In genomic region chr5:123508921-123509320, GRCm38 (mm10) we compare ENCODE assay signal across 9 mouse cellular contexts. TPM values are rescaled to one million over a fixed set of nuclear protein-coding genes. Genes with fewer than 3 reads are reported as not detected.
DNase-seq lines count a peak whose midpoint lies in the region; ATAC-seq lines count a peak whose summit lies in the region.
"Had no signal": no experiment of that assay in that cellular context is flagged by ENCODE, and none has a peak within 500 bp of the region (broad histone marks: within the 10 kb centered on the region; RNA-seq: fewer than 3 reads in every experiment).

No protein-coding gene starts in this region.

- peak overlapping the region; percentile 81 for H3K4me2 ChIP-seq in forebrain, embryonic 14.5 days (ENCODE audit: low read length)
- H3K4me2 ChIP-seq in liver, embryonic 15.5 days = peak overlapping the region; percentile 87

- no peak for ATAC-seq in erythroblast, adult 5-6 weeks (replicated peaks; ENCODE audit: low FRiP score, poor library complexity, severe bottlenecking)
- no peak for ATAC-seq in forebrain, embryonic 14.5 days
- ATAC-seq in liver, embryonic 15.5 days (ENCODE audit: insufficient read depth) = no peak

- H3K36me3 ChIP-seq in erythroblast, embryonic 14.5 days (ENCODE audit: control insufficient read depth) = peaks cover 17% of the 10 kb centered on the region
- H3K36me3 ChIP-seq in forebrain, embryonic 14.5 days (ENCODE audit: control insufficient read depth, insufficient read depth, low read length) = peaks cover 22% of the 10 kb centered on the region
- H3K36me3 ChIP-seq in liver, embryonic 15.5 days (replicated peaks) = no peaks in the 10 kb centered on the region

- H3K9me3 ChIP-seq in erythroblast, embryonic 14.5 days (ENCODE audit: control insufficient read depth, low read length) = no peaks in the 10 kb centered on the region
- H3K9me3 ChIP-seq in forebrain, embryonic 14.5 days (replicated peaks; ENCODE audit: control insufficient read depth, low read length) = no peaks in the 10 kb centered on the region
- H3K9me3 ChIP-seq in liver, embryonic 15.5 days (replicated peaks) = no peaks in the 10 kb centered on the region

- H3K27ac ChIP-seq in forebrain, embryonic 14.5 days (ENCODE audit: low read depth, low read length) = no peak overlapping the region
- no peak overlapping the region for H3K27ac ChIP-seq in liver, embryonic 15.5 days (replicated peaks)

- H3K27me3 ChIP-seq in erythroblast, embryonic 14.5 days (ENCODE audit: control insufficient read depth) = peaks cover 53% of the 10 kb centered on the region
- no peaks in the 10 kb centered on the region for H3K27me3 ChIP-seq in forebrain, embryonic 14.5 days (replicated peaks; ENCODE audit: control insufficient read depth, insufficient read depth, low read length)
- H3K27me3 ChIP-seq in liver, embryonic 15.5 days = peaks cover 63% of the 10 kb centered on the region

- peak; percentile 32 for DNase-seq in A20 (ENCODE audit: low read depth, low spot score)
- DNase-seq in forebrain, embryonic 14.5 days (ENCODE audit: low spot score) = peak; percentile 21
- DNase-seq in frontal cortex, postnatal 36 days (ENCODE audit: low spot score in 2 of 2) = no peak
- no peak for DNase-seq in urinary bladder, postnatal 4 days (ENCODE audit: low spot score in 2 of 2)
- DNase-seq in cerebellum, adult 18-20 months = no peak

- H3K9ac ChIP-seq in forebrain, embryonic 14.5 days (ENCODE audit: low read length) = peak overlapping the region; percentile 68
- peak overlapping the region; percentile 17; the same call in 1 of the 2 replicates for H3K9ac ChIP-seq in liver, embryonic 15.5 days

- peak overlapping the region; percentile 54 for H3K4me3 ChIP-seq in erythroblast, embryonic 14.5 days (replicated peaks)
- peak overlapping the region; percentile 56 for H3K4me3 ChIP-seq in forebrain, embryonic 14.5 days (ENCODE audit: low read depth, low read length)
- H3K4me3 ChIP-seq in liver, embryonic 15.5 days (replicated peaks) = peak overlapping the region; percentile 59

- peaks cover 28% of the 10 kb centered on the region for H3K4me1 ChIP-seq in erythroblast, embryonic 14.5 days (ENCODE audit: control insufficient read depth)
- H3K4me1 ChIP-seq in forebrain, embryonic 14.5 days (ENCODE audit: control insufficient read depth, insufficient read depth, low read length) = peaks cover 4% of the 10 kb centered on the region
- H3K4me1 ChIP-seq in liver, embryonic 15.5 days (replicated peaks) = peaks cover 31% of the 10 kb centered on the region

- WGBS in forebrain, embryonic 14.5 days = 6% methylated on average over 12 of the region's 12 CpGs
- 7% methylated on average over 12 of the region's 12 CpGs for WGBS in liver, embryonic 15.5 days (ENCODE audit: insufficient replicate concordance)

RNA-seq across cellular contexts. Expression of gene B3gnt4, which starts 1.3 kb away (rescaled TPM):
- not detected in 2 replicates for polyA plus RNA-seq in erythroblast, embryonic 14.5 days (2012)
- not detected in 2 replicates for total RNA-seq in erythroblast, adult 5-6 weeks (2015; ENCODE audit: low replicate concordance)
- not detected in 2 replicates for total RNA-seq in erythroblast, adult 5-6 weeks (2017; ENCODE audit: low replicate concordance)
- polyA plus RNA-seq in forebrain, embryonic 14.5 days (2014; fragmentation: Nextera tagmentation; extraction: Ambion mirVana) = 1.6 and 2.3 TPM in 2 replicates
- polyA plus RNA-seq in liver, embryonic 15.5 days (2015; fragmentation: Nextera tagmentation; extraction: Ambion mirVana) = not detected in 2 replicates

RNA-seq across cellular contexts. Expression of gene Diablo, which starts 15.1 kb away (rescaled TPM):
- 0.62 and 0.66 TPM in 2 replicates for polyA plus RNA-seq in erythroblast, embryonic 14.5 days (2012)
- total RNA-seq in erythroblast, adult 5-6 weeks (2015; ENCODE audit: low replicate concordance) = 4.2 and 4.4 TPM in 2 replicates
- total RNA-seq in erythroblast, adult 5-6 weeks (2017; ENCODE audit: low replicate concordance) = 10.0 and 18.3 TPM in 2 replicates
- 133 and 137 TPM in 2 replicates for polyA plus RNA-seq in forebrain, embryonic 14.5 days (2014; fragmentation: Nextera tagmentation; extraction: Ambion mirVana)
- 51.6 and 54.9 TPM in 2 replicates for polyA plus RNA-seq in liver, embryonic 15.5 days (2015; fragmentation: Nextera tagmentation; extraction: Ambion mirVana)

RNA-seq across cellular contexts. Expression of gene Gm49027, which starts 16.4 kb away (rescaled TPM):
- polyA plus RNA-seq in erythroblast, embryonic 14.5 days (2012) = not detected in 2 replicates
- not detected in 2 replicates for total RNA-seq in erythroblast, adult 5-6 weeks (2015; ENCODE audit: low replicate concordance)
- not detected in 2 replicates for total RNA-seq in erythroblast, adult 5-6 weeks (2017; ENCODE audit: low replicate concordance)
- 2.1 and 2.3 TPM in 2 replicates for polyA plus RNA-seq in forebrain, embryonic 14.5 days (2014; fragmentation: Nextera tagmentation; extraction: Ambion mirVana)
- 0.09 TPM in 1 of 2 replicates, not detected in the other for polyA plus RNA-seq in liver, embryonic 15.5 days (2015; fragmentation: Nextera tagmentation; extraction: Ambion mirVana)

RNA-seq across cellular contexts. Expression of gene Il31, which starts 19.6 kb away (rescaled TPM):
- polyA plus RNA-seq in erythroblast, embryonic 14.5 days (2012) = not detected in 2 replicates
- total RNA-seq in erythroblast, adult 5-6 weeks (2015; ENCODE audit: low replicate concordance) = not detected in 2 replicates
- not detected in 2 replicates for total RNA-seq in erythroblast, adult 5-6 weeks (2017; ENCODE audit: low replicate concordance)
- polyA plus RNA-seq in forebrain, embryonic 14.5 days (2014; fragmentation: Nextera tagmentation; extraction: Ambion mirVana) = not detected in 2 replicates
- 0.12 TPM in 1 of 2 replicates, not detected in the other for polyA plus RNA-seq in liver, embryonic 15.5 days (2015; fragmentation: Nextera tagmentation; extraction: Ambion mirVana)
- polyA plus RNA-seq: lung, adult 2 months had no signal

RNA-seq across cellular contexts. Expression of gene Lrrc43, which starts 19.8 kb away (rescaled TPM):
- polyA plus RNA-seq in erythroblast, embryonic 14.5 days (2012) = not detected in 2 replicates
- total RNA-seq in erythroblast, adult 5-6 weeks (2015; ENCODE audit: low replicate concordance) = not detected in 2 replicates
- total RNA-seq in erythroblast, adult 5-6 weeks (2017; ENCODE audit: low replicate concordance) = not detected in 2 replicates
- 0.31 and 0.48 TPM in 2 replicates for polyA plus RNA-seq in forebrain, embryonic 14.5 days (2014; fragmentation: Nextera tagmentation; extraction: Ambion mirVana)
- polyA plus RNA-seq in liver, embryonic 15.5 days (2015; fragmentation: Nextera tagmentation; extraction: Ambion mirVana) = not detected in 2 replicates

Comparison
In these comparisons a context has a peak if more than half of its experiments do, and no peak if none do; other contexts are left out.
1. DNase-seq: peak in A20 (single experiment) and forebrain, embryonic 14.5 days (single experiment); none in frontal cortex, postnatal 36 days (0 of 2), urinary bladder, postnatal 4 days (0 of 2) and cerebellum, adult 18-20 months (0 of 2).
2. RNA of gene Diablo, which starts 15.1 kb away (polyA plus RNA-seq): 133 to 137 TPM in forebrain, embryonic 14.5 days and 51.6 to 54.9 TPM in liver, embryonic 15.5 days; 0.62 to 0.66 TPM in erythroblast, embryonic 14.5 days; every median in the first group is over 10 times any median in the second.
3. Peak in every context shown above with its lines, with median percentiles within 50 percentile points of each other: H3K4me3 ChIP-seq.